Mouse (Mus musculus) heart, adult 2 months (tissue): ENCODE measurements around the gene Hes5. TPM values are rescaled to one million over a fixed set of nuclear protein-coding genes. Genes with fewer than 3 reads are reported as not detected.

Experiments used
- DNase-seq, 2 experiments: peaks; one replicate each; pipeline ENCODE4 v3.0.0; 2021
- H3K27ac ChIP-seq: fragments of 200-600 bp; 2 replicates; pipeline ENCODE4 v1.8.1; 2022
- H3K27me3 ChIP-seq: fragments of 200-500 bp; 2 replicates; pipeline ENCODE4 v1.6.1; 2012; ENCODE audit warnings: mild to moderate bottlenecking, low read length, inconsistent platforms, mixed read lengths; ENCODE audit not compliant: control insufficient read depth, insufficient read depth
- H3K36me3 ChIP-seq: fragments of 200-500 bp; 2 replicates; pipeline ENCODE4 v1.6.1; 2012; ENCODE audit warnings: low read length, inconsistent platforms; ENCODE audit not compliant: control insufficient read depth, insufficient read depth
- H3K4me1 ChIP-seq: fragments of 200-500 bp; 2 replicates; pipeline ENCODE4 v1.6.1; 2011; ENCODE audit warnings: low read length; ENCODE audit not compliant: control insufficient read depth, insufficient read depth
- H3K4me3 ChIP-seq: fragments of 200-600 bp; 2 replicates; pipeline ENCODE4 v1.8.1; 2022
- H3K79me2 ChIP-seq: fragments of 200-500 bp; replicated peaks from 2 replicates; pipeline ENCODE4 v1.6.1; 2012; ENCODE audit warnings: mild to moderate bottlenecking, inconsistent platforms, low read length, moderate library complexity, mixed read lengths; ENCODE audit not compliant: control insufficient read depth, insufficient read depth
- H3K9ac ChIP-seq: fragments of 200-500 bp; 2 replicates; pipeline ENCODE4 v1.6.1; 2012; ENCODE audit warnings: low read depth, mild to moderate bottlenecking, control low read depth, inconsistent platforms, low read length, mixed read lengths
- CTCF ChIP-seq: fragments of 200-600 bp; IDR thresholded peaks from 2 replicates; pipeline ENCODE4 v1.8.1; 2022; ENCODE audit warnings: antibody characterized with exemption, mild to moderate bottlenecking, moderate library complexity
- EP300 ChIP-seq: fragments of 200-500 bp; IDR thresholded peaks from 2 replicates; pipeline ENCODE4 v1.6.1; 2011; ENCODE audit warnings: low read depth, low read length, control low read depth; ENCODE audit not compliant: insufficient read depth
- POLR2A ChIP-seq: fragments of 200-500 bp; IDR thresholded peaks from 2 replicates; pipeline ENCODE4 v1.6.1; 2011; ENCODE audit warnings: mild to moderate bottlenecking, low read depth, low read length, control low read depth; ENCODE audit not compliant: insufficient read depth
- WGBS: fragments of 180-500 bp; shearing (Covaris S2); methylation state at CpG from one replicate; pipeline ENCODE4 v1.1.7; 2018; 5-methylcytosine and 5-hydroxymethylcytosine counted together
- intact Hi-C: fragments of 180-260 bp; cut with DNase I; formaldehyde crosslinking; loops from one replicate; pipeline ENCODE4 v1.15.1; 2025
- polyA plus RNA-seq: library from polyadenylated mRNA; depleted of rRNA; stranded (reverse); fragments of >200 nt; gene quantifications from 2 replicates; pipeline ENCODE4 v1.2.3, GENCODE M21; 2012
- total RNA-seq, 2 experiments: library from RNA; stranded (reverse); gene quantifications; 2 replicates each; pipeline ENCODE4 v1.2.3; 2021

The Hes5 gene
- total and polyA plus RNA-seq, 3 experiments = 0.10 TPM; not detected in 2

DNA sequence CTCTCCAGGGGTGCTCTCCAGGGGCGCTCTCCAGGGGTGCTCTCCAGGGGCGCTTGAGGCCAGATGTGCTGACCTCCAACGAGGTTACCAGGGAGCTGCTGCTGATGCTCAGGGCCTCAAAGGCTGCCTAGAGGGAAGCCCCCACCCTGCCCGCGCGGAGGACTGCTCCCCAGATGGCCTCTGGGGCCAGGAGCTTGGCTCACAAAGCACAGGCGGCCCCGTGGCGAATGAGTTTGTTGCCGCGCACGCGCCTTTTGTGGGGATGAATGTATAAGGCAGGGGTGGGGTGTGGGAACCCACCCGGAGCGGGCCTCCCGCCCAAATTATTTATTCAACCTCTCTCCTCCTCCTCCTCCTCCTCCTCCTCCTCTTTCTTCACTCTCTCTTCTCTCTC, 11.1 kb upstream of the Hes5 start:
- Histone ChIP-seq H3K79me2 (no peaks in the 10 kb centered on the region), H3K27ac (no peak overlapping the region), H3K36me3 (no peaks in the 10 kb centered on the region), H3K4me1 (no peaks in the 10 kb centered on the region), H3K9ac (no peak overlapping the region), H3K4me3 (no peak overlapping the region), H3K27me3 (peaks cover 5% of the 10 kb centered on the region)
- intact Hi-C loops = no loop called here
- peak in 1 of 2 experiments; percentile 13 for DNase-seq
- TF ChIP-seq POLR2A (no peak), CTCF (no peak), EP300 (no peak)
- 14% methylated on average over 16 of the region's 16 CpGs for WGBS

DNA sequence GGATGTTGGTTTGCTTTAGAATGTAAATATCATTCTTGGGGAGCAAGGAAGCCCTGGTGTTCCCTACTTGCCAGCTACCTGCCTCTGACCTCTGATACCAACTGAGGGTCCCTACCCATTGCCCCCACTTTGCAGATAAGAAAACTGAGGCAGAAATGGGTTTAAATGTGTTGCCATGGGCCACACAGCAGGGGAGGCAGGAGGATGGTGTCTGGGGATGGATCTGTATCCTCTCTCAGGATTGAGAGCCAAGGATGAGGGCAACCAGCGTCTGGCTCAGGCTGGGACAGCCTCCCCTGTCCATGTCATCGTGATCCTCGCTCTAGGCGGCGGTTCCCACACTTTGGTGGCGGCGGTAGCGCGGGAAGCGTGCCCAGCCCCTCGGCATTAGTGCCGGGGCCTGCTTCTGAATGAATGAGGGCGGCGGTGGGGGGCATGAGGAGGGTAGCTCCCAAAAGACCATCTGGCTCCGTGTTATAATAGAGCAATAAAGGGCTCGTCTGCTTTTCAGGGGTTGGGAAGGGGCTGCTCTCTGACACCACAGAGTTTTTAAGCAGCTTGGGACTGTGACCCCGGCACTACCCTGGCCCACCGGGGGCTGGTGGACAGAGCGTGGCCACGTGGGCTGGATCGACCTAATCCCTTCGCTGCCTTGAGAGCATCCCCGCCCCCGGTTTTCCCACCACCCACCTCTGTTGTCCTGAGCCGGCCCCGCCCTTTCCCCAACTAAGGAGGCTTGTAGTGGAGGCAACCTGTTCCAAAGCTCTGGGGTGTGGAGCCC, 8.1 kb upstream of the Hes5 start:
- Histone ChIP-seq H3K27me3 (peaks cover 8% of the 10 kb centered on the region), H3K36me3 (no peaks in the 10 kb centered on the region), H3K79me2 (no peaks in the 10 kb centered on the region), H3K4me3 (no peak overlapping the region), H3K27ac (no peak overlapping the region), H3K9ac (no peak overlapping the region), H3K4me1 (no peaks in the 10 kb centered on the region)
- 5% methylated on average over 26 of the region's 26 CpGs for WGBS
- TF ChIP-seq EP300 (no peak), CTCF (no peak), POLR2A (no peak)
- peak in 1 of 2 experiments; percentile 12 for DNase-seq
- intact Hi-C loops = no loop called here

DNA sequence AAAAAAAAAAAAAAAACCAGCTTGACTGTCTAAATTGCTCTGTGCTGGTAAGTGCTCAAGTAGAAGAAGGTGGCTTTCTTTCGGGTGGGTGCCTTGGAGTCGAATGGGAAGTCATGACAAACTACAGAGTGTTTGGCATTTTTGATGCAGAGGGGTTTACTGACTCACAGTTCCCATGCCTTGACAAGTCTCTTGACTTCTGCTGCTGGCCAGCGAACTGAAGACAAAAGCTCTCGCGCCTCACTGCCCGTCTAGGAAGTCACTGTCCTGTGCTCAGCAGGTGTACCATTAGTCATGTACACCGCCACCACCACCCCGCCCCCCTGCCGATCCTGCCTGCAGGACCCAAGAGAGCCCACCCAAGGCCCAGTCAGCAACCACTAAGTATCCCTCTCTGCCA, 4.1 kb upstream of the Hes5 start:
- intact Hi-C loops = no loop called here
- no peak for TF ChIP-seq EP300
- H3K4me3 ChIP-seq = no peak overlapping the region
- H3K9ac ChIP-seq = no peak overlapping the region
- no peak overlapping the region for H3K27ac ChIP-seq
- H3K4me1 ChIP-seq = no peaks in the 10 kb centered on the region; the same call in 1 of the 2 replicates
- 49% methylated on average over 9 of the region's 9 CpGs for WGBS
- peaks cover 16% of the 10 kb centered on the region for H3K27me3 ChIP-seq
- no peaks in the 10 kb centered on the region for H3K36me3 ChIP-seq
- DNase-seq = no peak
- H3K79me2 ChIP-seq = no peaks in the 10 kb centered on the region

DNA sequence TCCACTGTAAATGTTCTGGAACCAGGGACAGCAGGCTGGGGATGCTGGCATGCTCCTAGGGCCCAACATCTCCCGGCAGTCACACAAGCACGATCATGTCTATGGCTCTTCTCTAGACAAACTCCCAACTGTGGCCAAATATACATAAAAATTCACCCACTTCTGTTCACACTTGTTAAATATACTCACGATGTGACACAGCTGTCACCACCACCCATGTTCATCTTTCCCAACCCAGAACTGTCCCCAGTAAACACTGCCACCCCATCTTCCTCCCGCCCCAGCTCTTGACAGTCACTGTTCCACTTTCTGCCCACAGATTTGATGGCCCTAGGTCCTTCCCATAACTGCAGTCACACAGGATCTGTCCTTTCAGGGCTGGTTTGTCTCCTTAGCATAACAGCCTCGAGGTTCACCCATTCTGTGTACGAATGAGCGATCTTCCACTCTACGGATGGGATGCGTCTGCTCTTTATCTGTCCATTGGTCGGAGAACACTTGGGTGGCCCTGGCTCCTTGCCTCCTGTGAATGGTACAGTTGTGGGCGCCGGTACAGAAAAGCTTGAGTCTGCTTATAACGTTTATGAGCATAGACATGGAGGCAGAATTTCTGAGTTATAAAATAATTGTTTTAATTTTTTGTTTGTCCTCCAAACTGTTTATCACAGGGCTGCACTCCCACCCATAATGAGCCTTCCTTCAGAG, 3.3 kb upstream of the Hes5 start:
- Histone ChIP-seq H3K4me1 (no peaks in the 10 kb centered on the region; the same call in 1 of the 2 replicates), H3K36me3 (no peaks in the 10 kb centered on the region), H3K4me3 (no peak overlapping the region), H3K27me3 (peaks cover 16% of the 10 kb centered on the region), H3K9ac (no peak overlapping the region), H3K27ac (no peak overlapping the region), H3K79me2 (no peaks in the 10 kb centered on the region)
- TF ChIP-seq CTCF = no peak
- TF ChIP-seq POLR2A = no peak
- no peak for TF ChIP-seq EP300
- WGBS = 56% methylated on average over 13 of the region's 13 CpGs
- intact Hi-C loops = no loop called here
- DNase-seq = no peak

DNA sequence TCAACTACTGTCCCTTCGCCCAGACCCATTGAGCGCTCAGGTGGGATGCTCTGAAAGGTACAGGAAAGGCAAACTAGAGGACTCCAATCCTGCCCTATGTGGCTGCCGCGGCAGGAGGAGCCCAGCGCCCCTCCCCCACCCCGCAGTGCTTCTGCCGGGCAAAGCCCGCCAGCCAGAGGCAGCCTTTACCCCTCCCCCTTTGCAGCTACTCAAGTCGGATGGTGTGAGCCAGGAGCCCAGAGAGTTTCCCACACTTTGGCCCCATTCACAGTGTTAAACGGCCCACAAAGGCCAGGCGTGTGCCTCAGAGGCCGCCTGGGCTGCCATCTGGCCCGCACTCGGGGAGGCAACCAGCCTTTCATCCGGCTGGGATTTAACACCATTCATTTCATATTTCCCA, 2.6 kb upstream of the Hes5 start:
- no peak overlapping the region for H3K27ac ChIP-seq
- no peaks in the 10 kb centered on the region; the same call in none of the 2 replicates for H3K4me1 ChIP-seq
- peaks cover 13% of the 10 kb centered on the region for H3K27me3 ChIP-seq
- intact Hi-C loops = no loop called here
- no peaks in the 10 kb centered on the region for H3K79me2 ChIP-seq
- 6% methylated on average over 15 of the region's 15 CpGs for WGBS
- no peak overlapping the region for H3K9ac ChIP-seq
- TF ChIP-seq EP300 (no peak), CTCF (no peak), POLR2A (no peak)
- DNase-seq = no peak
- no peak overlapping the region for H3K4me3 ChIP-seq
- H3K36me3 ChIP-seq = no peaks in the 10 kb centered on the region

DNA sequence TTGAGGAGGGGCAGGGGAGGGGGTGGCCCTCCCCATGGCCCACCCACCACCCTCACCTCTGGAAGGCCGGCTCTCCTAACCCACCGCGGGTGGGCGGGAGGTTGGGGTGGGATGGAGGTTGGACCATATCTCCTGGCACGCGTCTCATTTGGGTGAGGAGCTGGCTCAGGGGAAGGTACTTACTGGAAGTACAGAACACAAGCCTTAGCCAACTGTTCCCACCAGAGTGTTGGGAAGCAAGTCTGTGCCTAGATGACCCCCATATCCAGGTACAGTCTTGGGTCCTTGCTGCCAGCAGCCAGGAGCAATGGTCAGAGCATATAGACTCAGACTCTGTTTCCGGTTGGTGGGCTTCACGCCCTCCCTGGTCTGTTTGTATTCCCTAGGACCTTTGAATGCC, 2.1 kb upstream of the Hes5 start:
- no peak for DNase-seq
- 31% methylated on average over 8 of the region's 8 CpGs for WGBS
- no peak overlapping the region for H3K4me3 ChIP-seq
- no peak overlapping the region for H3K9ac ChIP-seq
- peaks cover 13% of the 10 kb centered on the region for H3K27me3 ChIP-seq
- peaks cover under 1% of the 10 kb centered on the region for H3K4me1 ChIP-seq
- no peaks in the 10 kb centered on the region for H3K79me2 ChIP-seq
- no peak overlapping the region for H3K27ac ChIP-seq
- H3K36me3 ChIP-seq = no peaks in the 10 kb centered on the region
- TF ChIP-seq EP300 = no peak
- no peak for TF ChIP-seq POLR2A
- no peak for TF ChIP-seq CTCF
- intact Hi-C loops = no loop called here
